In the genomic region with DNA sequence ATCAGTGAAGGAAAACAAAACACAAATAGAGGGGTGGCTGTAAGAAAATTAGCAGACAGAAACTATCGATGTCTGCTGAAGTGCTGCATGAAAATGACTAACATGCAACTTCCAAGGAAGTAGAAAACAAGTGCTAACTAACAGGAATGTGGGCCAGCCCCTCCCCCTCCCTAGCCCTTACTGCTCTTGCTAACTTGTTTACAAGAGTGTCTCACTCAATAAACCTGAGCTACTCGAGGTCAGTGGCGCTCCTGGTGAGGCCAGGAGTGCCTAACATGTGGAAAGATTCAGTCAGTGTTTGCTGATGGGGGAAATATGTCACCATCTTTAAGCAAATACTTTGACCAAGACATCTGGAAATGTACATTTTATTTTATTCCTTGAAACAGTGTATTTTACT, we compare ENCODE assay signal across 14 mouse cellular contexts.
DNase-seq lines count a peak whose midpoint lies in the region; ATAC-seq lines count a peak whose summit lies in the region.
"Had no signal": no experiment of that assay in that cellular context is flagged by ENCODE, and none has a peak within 500 bp of the region (broad histone marks: within the 10 kb centered on the region; RNA-seq: fewer than 3 reads in every experiment).

No protein-coding gene starts in this region.

- H3K4me3 ChIP-seq in limb, embryonic 12.5 days (replicated peaks): no peak overlapping the region
- no peak overlapping the region for H3K4me3 ChIP-seq in forebrain, embryonic 14.5 days (ENCODE audit: low read depth, low read length)
- no peak overlapping the region for H3K4me3 ChIP-seq in midbrain, embryonic 13.5 days (replicated peaks)
- H3K4me3 ChIP-seq: embryonic facial prominence, embryonic 13.5 days; forebrain, embryonic 13.5 days; liver, embryonic 15.5 days had no signal

- DNase-seq in Muller cell, postnatal 12 days (ENCODE audit: inconsistent ontology term): peak; percentile 42
- DNase-seq in embryo, embryonic 10 days (ENCODE audit: low spot score): peak; percentile 66
- DNase-seq in kidney, adult 9 months: peak; percentile 87
- no peak for DNase-seq in frontal cortex, postnatal 36 days (ENCODE audit: low spot score in 2 of 2)
- no peak for DNase-seq in forebrain, embryonic 14.5 days (ENCODE audit: low spot score)
- no peak for DNase-seq in layer of hippocampus, postnatal 25 days (ENCODE audit: extremely low spot score in 1 of 2, low spot score in 1 of 2)
- DNase-seq: cerebellum, adult 11 months; heart, adult 18-20 months; midbrain, embryonic 14.5 days had no signal

- H3K36me3 ChIP-seq in limb, embryonic 12.5 days: no peaks in the 10 kb centered on the region
- H3K36me3 ChIP-seq in forebrain, embryonic 14.5 days (ENCODE audit: control insufficient read depth, insufficient read depth, low read length): no peaks in the 10 kb centered on the region
- H3K36me3 ChIP-seq in midbrain, embryonic 13.5 days: no peaks in the 10 kb centered on the region
- H3K36me3 ChIP-seq: embryonic facial prominence, embryonic 13.5 days; liver, embryonic 15.5 days had no signal

- H3K4me2 ChIP-seq in limb, embryonic 12.5 days: peak overlapping the region; percentile 30
- no peak overlapping the region for H3K4me2 ChIP-seq in forebrain, embryonic 14.5 days (ENCODE audit: low read length)
- no peak overlapping the region for H3K4me2 ChIP-seq in midbrain, embryonic 13.5 days (replicated peaks)
- H3K4me2 ChIP-seq: embryonic facial prominence, embryonic 13.5 days; forebrain, embryonic 13.5 days; liver, embryonic 15.5 days had no signal

- peaks cover 29% of the 10 kb centered on the region for H3K4me1 ChIP-seq in limb, embryonic 12.5 days (replicated peaks)
- no peaks in the 10 kb centered on the region for H3K4me1 ChIP-seq in forebrain, embryonic 14.5 days (ENCODE audit: control insufficient read depth, insufficient read depth, low read length)
- H3K4me1 ChIP-seq in midbrain, embryonic 13.5 days (replicated peaks): no peaks in the 10 kb centered on the region
- H3K4me1 ChIP-seq: forebrain, embryonic 13.5 days; liver, embryonic 15.5 days had no signal

- H3K27me3 ChIP-seq in limb, embryonic 12.5 days: 0 out of 2 replicates have a peak, but pooled peaks cover 3% of the 10 kb centered on the region
- no peaks in the 10 kb centered on the region for H3K27me3 ChIP-seq in forebrain, embryonic 14.5 days (replicated peaks; ENCODE audit: control insufficient read depth, insufficient read depth, low read length)
- no peaks in the 10 kb centered on the region for H3K27me3 ChIP-seq in midbrain, embryonic 13.5 days
- H3K27me3 ChIP-seq: forebrain, embryonic 13.5 days; liver, embryonic 15.5 days had no signal

- no peak overlapping the region; the same call in 1 of the 2 replicates for H3K27ac ChIP-seq in limb, embryonic 12.5 days
- no peak overlapping the region for H3K27ac ChIP-seq in forebrain, embryonic 14.5 days (ENCODE audit: low read depth, low read length)
- H3K27ac ChIP-seq in midbrain, embryonic 13.5 days: no peak overlapping the region
- H3K27ac ChIP-seq: embryonic facial prominence, embryonic 13.5 days; forebrain, embryonic 13.5 days; liver, embryonic 15.5 days had no signal

- peak; percentile 79; the same call in 1 of the 2 replicates for ATAC-seq in limb, embryonic 12.5 days (ENCODE audit: insufficient number of reproducible peaks, insufficient read depth, low FRiP score, low TSS enrichment, low read depth)
- no peak for ATAC-seq in forebrain, embryonic 14.5 days
- ATAC-seq in midbrain, embryonic 13.5 days: no peak
- ATAC-seq: forebrain, embryonic 13.5 days had no signal

- 1% methylated on average over 3 of the region's 3 CpGs for WGBS in limb, embryonic 12.5 days
- WGBS in forebrain, embryonic 14.5 days: 46% methylated on average over 3 of the region's 3 CpGs
- 39% methylated on average over 3 of the region's 3 CpGs for WGBS in midbrain, embryonic 13.5 days

- no peak overlapping the region for H3K9ac ChIP-seq in limb, embryonic 12.5 days (replicated peaks)
- no peak overlapping the region for H3K9ac ChIP-seq in forebrain, embryonic 14.5 days (ENCODE audit: low read length)
- H3K9ac ChIP-seq in midbrain, embryonic 13.5 days (replicated peaks): no peak overlapping the region
- H3K9ac ChIP-seq: embryonic facial prominence, embryonic 13.5 days; forebrain, embryonic 13.5 days; liver, embryonic 15.5 days had no signal

- no peaks in the 10 kb centered on the region for H3K9me3 ChIP-seq in limb, embryonic 12.5 days
- H3K9me3 ChIP-seq in forebrain, embryonic 14.5 days (replicated peaks; ENCODE audit: control insufficient read depth, low read length): no peaks in the 10 kb centered on the region
- H3K9me3 ChIP-seq in midbrain, embryonic 13.5 days: no peaks in the 10 kb centered on the region
- H3K9me3 ChIP-seq: embryonic facial prominence, embryonic 13.5 days; forebrain, embryonic 13.5 days; liver, embryonic 15.5 days had no signal

Comparison
In these comparisons a context has a peak if more than half of its experiments do, and no peak if none do; other contexts are left out.
1. DNase-seq: peak in Muller cell, postnatal 12 days (single experiment), embryo, embryonic 10 days (single experiment) and kidney, adult 9 months (single experiment); none in frontal cortex, postnatal 36 days (0 of 2), forebrain, embryonic 14.5 days (single experiment) and layer of hippocampus, postnatal 25 days (0 of 2).